Mouse (Mus musculus): Measurements from ENCODE around the gene Psd4. TPM values are rescaled to one million over a fixed set of nuclear protein-coding genes. Genes with fewer than 3 reads are reported as not detected.

Gene Psd4
- polyA plus RNA-seq, 2 experiments: 3.8 to 4.5 TPM

- Histone ChIP-seq H3K27me3 (ENCODE audit: control insufficient read depth, insufficient read depth, low read length) (no peaks in the 10 kb centered on the region), H3K36me3 (ENCODE audit: control insufficient read depth, insufficient read depth, low read length) (no peaks in the 10 kb centered on the region), H3K4me1 (ENCODE audit: control insufficient read depth, insufficient read depth, low read length) (no peaks in the 10 kb centered on the region), H3K9ac (ENCODE audit: low read depth, low read length, severe bottlenecking) (no peak overlapping the region), H3K4me2 (replicated peaks; ENCODE audit: low read depth, low read length, severe bottlenecking) (no peak overlapping the region), H3K27ac (replicated peaks; ENCODE audit: low read depth, low read length) (no peak overlapping the region), H3K9me3 (ENCODE audit: control insufficient read depth, low read length) (no peaks in the 10 kb centered on the region), H3K4me3 (replicated peaks; ENCODE audit: low read length) (no peak overlapping the region)
- ATAC-seq (ENCODE audit: low FRiP score, low read depth): no peak
- no peak for TF ChIP-seq POLR2A (IDR thresholded peaks at IDR 0.05; ENCODE audit: borderline replicate concordance, extremely low read depth, insufficient read depth, insufficient read length)
- 84% methylated on average over 2 of the region's 2 CpGs for WGBS
- DNase-seq (ENCODE audit: low spot score): no peak
Measured at GRCm38 (mm10) chr2:24425630-24426029, 58.2 kb downstream of the Psd4 start.

DNA sequence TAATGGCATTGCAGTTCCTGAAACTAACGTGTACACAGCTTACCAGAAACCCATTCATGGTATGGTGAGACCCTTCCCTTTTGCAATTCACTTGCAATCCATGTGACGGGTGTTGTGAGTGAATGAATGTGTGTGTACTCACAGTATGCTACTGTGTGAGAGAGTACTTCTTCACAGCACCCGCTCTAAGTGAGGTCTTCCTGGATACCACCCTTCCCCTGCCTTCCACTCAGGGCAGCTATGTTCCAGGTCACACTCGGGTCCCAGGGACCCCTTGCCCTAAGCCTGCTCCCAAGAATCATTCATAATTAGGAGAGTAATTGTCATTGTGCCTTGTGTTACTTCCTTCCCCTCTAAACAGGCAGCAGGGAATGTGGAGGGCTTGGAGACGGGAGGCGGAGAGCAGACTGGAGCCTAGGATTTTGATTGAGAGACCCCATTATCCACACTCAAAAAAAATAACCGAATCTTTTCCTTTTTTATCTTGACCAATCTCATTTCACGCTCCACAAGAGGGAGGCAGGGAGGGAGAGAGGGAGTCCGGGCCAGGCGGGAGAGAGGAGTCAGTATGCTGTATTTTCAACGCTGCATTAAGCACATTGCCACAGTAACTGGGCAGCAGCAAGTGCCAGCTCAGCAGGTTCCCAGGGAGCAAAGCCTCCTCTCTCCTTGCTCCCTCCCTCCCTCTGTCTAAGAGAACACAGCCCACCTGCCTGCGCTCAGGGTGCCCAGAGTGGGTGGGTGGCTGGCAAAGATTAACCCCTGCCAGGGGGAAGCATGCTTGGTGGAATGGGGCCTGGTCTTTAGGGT is 60.7 kb downstream of the Psd4 start:
- Histone ChIP-seq H3K27me3 (ENCODE audit: control insufficient read depth, insufficient read depth, low read length) (no peaks in the 10 kb centered on the region), H3K4me3 (replicated peaks; ENCODE audit: low read length) (no peak overlapping the region), H3K9me3 (ENCODE audit: control insufficient read depth, low read length) (no peaks in the 10 kb centered on the region), H3K4me2 (replicated peaks; ENCODE audit: low read depth, low read length, severe bottlenecking) (no peak overlapping the region), H3K27ac (replicated peaks; ENCODE audit: low read depth, low read length) (no peak overlapping the region), H3K4me1 (ENCODE audit: control insufficient read depth, insufficient read depth, low read length) (no peaks in the 10 kb centered on the region), H3K9ac (ENCODE audit: low read depth, low read length, severe bottlenecking) (no peak overlapping the region), H3K36me3 (ENCODE audit: control insufficient read depth, insufficient read depth, low read length) (no peaks in the 10 kb centered on the region)
- 60% methylated on average over 12 of the region's 12 CpGs for WGBS
- no peak for DNase-seq (ENCODE audit: low spot score)
- no peak for ATAC-seq (ENCODE audit: low FRiP score, low read depth)
- TF ChIP-seq POLR2A (IDR thresholded peaks at IDR 0.05; ENCODE audit: borderline replicate concordance, extremely low read depth, insufficient read depth, insufficient read length): no peak

DNA sequence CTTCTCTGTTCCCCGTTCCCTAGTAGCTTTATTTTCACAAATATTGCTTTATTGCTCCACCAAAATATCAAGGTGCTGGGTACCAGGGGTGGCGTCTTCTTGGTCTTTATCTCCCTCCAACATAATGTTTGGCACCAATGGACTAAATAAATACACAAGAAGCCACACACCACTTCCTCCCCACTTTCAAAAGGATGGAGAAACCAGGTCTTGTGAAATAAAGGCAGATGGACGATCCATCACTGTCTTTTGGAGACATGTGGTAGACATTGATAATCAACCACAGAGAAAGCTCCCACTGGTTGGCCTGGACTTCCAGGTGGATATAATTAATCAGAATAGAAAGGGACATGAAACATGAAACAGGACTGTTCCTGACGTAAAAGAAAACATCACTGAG is 62.4 kb downstream of the Psd4 start:
- ATAC-seq (ENCODE audit: low FRiP score, low read depth) (no peak), DNase-seq (ENCODE audit: low spot score) (no peak)
- H3K9ac ChIP-seq (ENCODE audit: low read depth, low read length, severe bottlenecking): no peak overlapping the region
- H3K4me3 ChIP-seq (replicated peaks; ENCODE audit: low read length): no peak overlapping the region
- no peaks in the 10 kb centered on the region for H3K9me3 ChIP-seq (ENCODE audit: control insufficient read depth, low read length)
- no peaks in the 10 kb centered on the region for H3K36me3 ChIP-seq (ENCODE audit: control insufficient read depth, insufficient read depth, low read length)
- no peaks in the 10 kb centered on the region for H3K4me1 ChIP-seq (ENCODE audit: control insufficient read depth, insufficient read depth, low read length)
- H3K4me2 ChIP-seq (replicated peaks; ENCODE audit: low read depth, low read length, severe bottlenecking): no peak overlapping the region
- H3K27ac ChIP-seq (replicated peaks; ENCODE audit: low read depth, low read length): no peak overlapping the region
- no peak for TF ChIP-seq POLR2A (IDR thresholded peaks at IDR 0.05; ENCODE audit: borderline replicate concordance, extremely low read depth, insufficient read depth, insufficient read length)
- WGBS: 68% methylated on average over 4 of the region's 4 CpGs
- H3K27me3 ChIP-seq (ENCODE audit: control insufficient read depth, insufficient read depth, low read length): no peaks in the 10 kb centered on the region

GRCm38 (mm10) chr2:24434670-24435069 is 67.3 kb downstream of the Psd4 start:
- Histone ChIP-seq H3K36me3 (ENCODE audit: control insufficient read depth, insufficient read depth, low read length) (no peaks in the 10 kb centered on the region), H3K9ac (ENCODE audit: low read depth, low read length, severe bottlenecking) (no peak overlapping the region), H3K9me3 (ENCODE audit: control insufficient read depth, low read length) (no peaks in the 10 kb centered on the region), H3K4me3 (replicated peaks; ENCODE audit: low read length) (no peak overlapping the region), H3K4me1 (ENCODE audit: control insufficient read depth, insufficient read depth, low read length) (no peaks in the 10 kb centered on the region), H3K27me3 (ENCODE audit: control insufficient read depth, insufficient read depth, low read length) (no peaks in the 10 kb centered on the region), H3K27ac (replicated peaks; ENCODE audit: low read depth, low read length) (no peak overlapping the region), H3K4me2 (replicated peaks; ENCODE audit: low read depth, low read length, severe bottlenecking) (no peak overlapping the region)
- WGBS: 90% methylated on average over 2 of the region's 2 CpGs
- DNase-seq (ENCODE audit: low spot score): no peak
- no peak for ATAC-seq (ENCODE audit: low FRiP score, low read depth)
- no peak for TF ChIP-seq POLR2A (IDR thresholded peaks at IDR 0.05; ENCODE audit: borderline replicate concordance, extremely low read depth, insufficient read depth, insufficient read length)

- DNase-seq (ENCODE audit: low spot score): no peak
- Histone ChIP-seq H3K27me3 (ENCODE audit: control insufficient read depth, insufficient read depth, low read length) (no peaks in the 10 kb centered on the region), H3K4me1 (ENCODE audit: control insufficient read depth, insufficient read depth, low read length) (no peaks in the 10 kb centered on the region), H3K27ac (replicated peaks; ENCODE audit: low read depth, low read length) (no peak overlapping the region), H3K4me2 (replicated peaks; ENCODE audit: low read depth, low read length, severe bottlenecking) (no peak overlapping the region), H3K9ac (ENCODE audit: low read depth, low read length, severe bottlenecking) (no peak overlapping the region), H3K9me3 (ENCODE audit: control insufficient read depth, low read length) (no peaks in the 10 kb centered on the region), H3K36me3 (ENCODE audit: control insufficient read depth, insufficient read depth, low read length) (no peaks in the 10 kb centered on the region), H3K4me3 (replicated peaks; ENCODE audit: low read length) (no peak overlapping the region)
- WGBS: 80% methylated on average over 11 of the region's 11 CpGs
- TF ChIP-seq POLR2A (IDR thresholded peaks at IDR 0.05; ENCODE audit: borderline replicate concordance, extremely low read depth, insufficient read depth, insufficient read length): no peak
- no peak for ATAC-seq (ENCODE audit: low FRiP score, low read depth)
Measured at GRCm38 (mm10) chr2:24435699-24436098, 68.3 kb downstream of the Psd4 start.

Measured in limb, embryonic 14.5 days (tissue).